Mouse (Mus musculus): ENCODE results near the gene Gm10491. TPM values are rescaled to one million over a fixed set of nuclear protein-coding genes. Genes with fewer than 3 reads are reported as not detected.
A peak's percentile ranks its signal among the peaks of the same experiment; 100 is the strongest.
"Not testable (repeated sequence)": the region's sequence is repeated elsewhere in the genome, so short reads cannot be mapped to it uniquely, and the experiment has no call there.

Gm10491 gene
- polyA plus RNA-seq, 1 experiment from 2014 or later: not detected

- peaks cover 68% of the 10 kb centered on the region for H3K27me3 ChIP-seq (replicated peaks)
- H3K9ac ChIP-seq: no peak within 1 kb of the TSS
- H3K4me3 ChIP-seq: no peak within 1 kb of the TSS
- 13% methylated on average over 40 of the region's 40 CpGs for WGBS (ENCODE audit: insufficient replicate concordance)
- H3K9me3 ChIP-seq (replicated peaks): no peaks in the 10 kb centered on the region
- no peaks in the 10 kb centered on the region for H3K36me3 ChIP-seq
- no peaks in the 10 kb centered on the region; the same call in 1 of the 2 replicates for H3K4me1 ChIP-seq
- 0 out of 2 replicates have a peak within 1 kb of the TSS, but pooled peaks have one; percentile 29 for H3K4me2 ChIP-seq
- H3K27ac ChIP-seq: no peak within 1 kb of the TSS
- no peak for ATAC-seq
These were observed 12.2 kb upstream of the Gm10491 start, which contains the start of gene Pcsk1n for GRCm38 (mm10) chrX:7919601-7920383. Pcsk1n (plus strand) TSS chrX:7919822.

DNA sequence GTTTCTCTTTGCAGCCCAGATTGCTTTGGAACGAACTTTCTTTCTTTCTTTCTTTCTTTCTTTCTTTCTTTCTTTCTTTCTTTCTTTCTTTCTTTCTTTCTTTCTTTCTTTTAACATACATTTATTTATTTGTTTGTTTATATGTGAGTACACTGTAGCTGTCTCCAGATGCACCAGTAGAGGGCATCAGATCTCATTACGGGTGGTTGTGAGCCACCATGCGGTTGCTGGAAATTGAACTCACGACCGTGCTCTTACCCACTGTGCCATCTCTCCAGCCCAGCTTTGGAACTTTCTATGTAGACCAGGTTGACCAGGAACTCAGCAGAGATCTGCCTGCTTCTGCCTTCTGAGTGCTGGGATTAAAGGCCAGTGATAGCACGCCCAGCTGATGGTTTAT lies 10.3 kb upstream of the Gm10491 start:
- H3K9ac ChIP-seq; ATAC-seq; H3K4me3 ChIP-seq; H3K36me3 ChIP-seq; H3K4me2 ChIP-seq; H3K4me1 ChIP-seq; H3K27ac ChIP-seq; H3K9me3 ChIP-seq (replicated peaks): not testable (repeated sequence)
- WGBS (ENCODE audit: insufficient replicate concordance): 47% methylated on average over 6 of the region's 6 CpGs
- peaks cover 49% of the 10 kb centered on the region for H3K27me3 ChIP-seq (replicated peaks)

DNA sequence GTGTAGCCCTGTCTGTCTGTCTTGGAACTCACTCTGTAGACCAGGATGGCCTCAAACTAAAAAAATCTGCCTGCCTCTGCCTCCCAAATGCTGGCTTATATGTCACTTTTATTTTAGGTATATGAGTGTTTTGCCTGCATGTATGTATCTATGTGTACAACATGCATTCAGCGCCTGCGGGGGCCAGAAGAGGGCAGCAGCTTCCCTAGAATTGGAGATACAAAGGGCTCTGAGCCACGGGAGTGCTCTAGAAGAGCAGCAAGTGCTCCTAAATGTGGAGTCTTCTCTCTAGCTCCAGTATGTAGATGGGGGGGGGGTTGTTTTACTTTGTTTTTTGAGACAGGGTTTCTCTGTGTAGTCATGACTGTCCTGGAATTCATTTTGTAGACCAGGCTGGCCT lies 8.0 kb upstream of the Gm10491 start:
- H3K4me3 ChIP-seq; H3K4me2 ChIP-seq; ATAC-seq; H3K4me1 ChIP-seq; H3K27ac ChIP-seq; H3K9ac ChIP-seq; H3K9me3 ChIP-seq (replicated peaks); H3K36me3 ChIP-seq: not testable (repeated sequence)
- peaks cover 26% of the 10 kb centered on the region for H3K27me3 ChIP-seq (replicated peaks)
- WGBS (ENCODE audit: insufficient replicate concordance): 16% methylated on average over 3 of the region's 3 CpGs

GRCm38 (mm10) chrX:7910473-7910872 lies 2.8 kb upstream of the Gm10491 start:
- H3K27me3 ChIP-seq (replicated peaks): no peaks in the 10 kb centered on the region
- ATAC-seq: no peak
- no peak overlapping the region for H3K4me3 ChIP-seq
- 0 out of 2 replicates have a peak, but pooled peaks cover 6% of the 10 kb centered on the region for H3K4me1 ChIP-seq
- no peak overlapping the region for H3K9ac ChIP-seq
- 60% methylated on average over 6 of the region's 6 CpGs for WGBS (ENCODE audit: insufficient replicate concordance)
- peaks cover 12% of the 10 kb centered on the region for H3K36me3 ChIP-seq
- H3K4me2 ChIP-seq: no peak overlapping the region
- no peak overlapping the region for H3K27ac ChIP-seq
- H3K9me3 ChIP-seq (replicated peaks): no peaks in the 10 kb centered on the region

DNA sequence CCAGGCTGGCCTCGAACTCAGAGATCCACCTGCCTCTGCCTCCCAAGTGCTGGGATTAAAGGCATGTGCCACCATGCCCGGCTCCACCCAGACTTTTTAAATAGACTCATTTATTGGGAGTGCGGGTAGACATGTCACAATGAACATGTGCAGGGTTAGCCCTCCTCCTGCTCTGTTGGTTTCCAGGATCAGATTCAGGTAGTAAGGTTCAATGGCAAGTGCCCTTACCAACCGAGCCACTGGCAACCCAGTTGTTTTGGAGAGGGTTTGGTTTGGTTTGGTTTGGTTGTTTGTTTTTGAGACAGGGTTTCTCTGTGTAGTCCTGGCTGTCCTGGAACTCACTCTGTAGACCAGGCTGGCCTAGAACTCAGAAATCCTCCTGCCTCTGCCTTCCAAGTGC lies 1.6 kb upstream of the Gm10491 start, which contains the start of gene Gm10490:
TSS of gene Gm10490 (plus strand) at position 301 of the 400 bp plus-strand sequence.
- WGBS (ENCODE audit: insufficient replicate concordance): 77% methylated on average over 4 of the region's 4 CpGs
- H3K9ac ChIP-seq; H3K4me3 ChIP-seq; H3K9me3 ChIP-seq (replicated peaks); ATAC-seq; H3K27ac ChIP-seq; H3K27me3 ChIP-seq (replicated peaks); H3K4me2 ChIP-seq; H3K4me1 ChIP-seq: not testable (repeated sequence)
- peaks cover 12% of the 10 kb centered on the region for H3K36me3 ChIP-seq

- Histone ChIP-seq H3K36me3 (peaks cover 18% of the 10 kb centered on the region), H3K9ac (no peak overlapping the region), H3K4me3 (no peak overlapping the region), H3K4me2 (no peak overlapping the region), H3K4me1 (peaks cover 10% of the 10 kb centered on the region; the same call in 1 of the 2 replicates), H3K27ac (no peak overlapping the region), H3K27me3 (replicated peaks) (no peaks in the 10 kb centered on the region), H3K9me3 (replicated peaks) (no peaks in the 10 kb centered on the region)
- ATAC-seq: no peak
- 80% methylated on average over 5 of the region's 5 CpGs for WGBS (ENCODE audit: insufficient replicate concordance)
These were observed 3.2 kb downstream of the Gm10491 start for GRCm38 (mm10) chrX:7904441-7904840.

- H3K9ac ChIP-seq: peak within 1 kb of the TSS; percentile 74
- H3K27me3 ChIP-seq (replicated peaks): no peaks in the 10 kb centered on the region
- H3K4me3 ChIP-seq: peak within 1 kb of the TSS; percentile 68
- H3K36me3 ChIP-seq: peaks cover 26% of the 10 kb centered on the region
- H3K27ac ChIP-seq: peak within 1 kb of the TSS; percentile 81
- H3K4me2 ChIP-seq: peak within 1 kb of the TSS; percentile 73
- H3K4me1 ChIP-seq: peaks cover 19% of the 10 kb centered on the region
- H3K9me3 ChIP-seq (replicated peaks): no peaks in the 10 kb centered on the region
- ATAC-seq: peak; percentile 98
- WGBS (ENCODE audit: insufficient replicate concordance): 8% methylated on average over 62 of the region's 62 CpGs
These were observed 8.5 kb downstream of the Gm10491 start, which contains the start of the genes Pqbp1 and Timm17b for GRCm38 (mm10) chrX:7898880-7899874. Pqbp1 (minus strand) TSS chrX:7899269. Timm17b (plus strand) TSS chrX:7899357.

DNA sequence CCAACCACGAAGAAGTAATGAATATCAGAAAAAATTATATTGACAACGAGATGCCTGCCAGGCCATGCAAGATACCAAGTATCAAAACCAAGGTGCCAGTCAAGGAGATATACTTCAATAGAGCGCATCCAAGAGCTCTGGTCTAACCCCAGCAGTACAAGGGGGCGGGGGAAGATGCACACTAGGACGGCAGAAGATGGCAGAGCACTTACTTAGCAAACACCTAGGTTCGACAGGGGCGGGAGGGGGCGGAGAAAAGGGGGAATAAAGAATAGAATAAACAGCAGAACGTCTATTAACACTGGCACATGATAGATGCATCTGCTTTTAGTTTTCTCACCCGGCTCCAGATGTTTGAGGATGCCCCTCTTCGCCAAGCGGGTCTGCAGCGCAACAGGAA lies 9.4 kb downstream of the Gm10491 start:
- no peak for ATAC-seq
- no peaks in the 10 kb centered on the region for H3K9me3 ChIP-seq (replicated peaks)
- peak overlapping the region; percentile 68 for H3K4me3 ChIP-seq
- 23% methylated on average over 13 of the region's 13 CpGs for WGBS (ENCODE audit: insufficient replicate concordance)
- peaks cover 36% of the 10 kb centered on the region for H3K36me3 ChIP-seq
- H3K27ac ChIP-seq: peak overlapping the region; percentile 81
- peak overlapping the region; percentile 74 for H3K9ac ChIP-seq
- peak overlapping the region; percentile 73 for H3K4me2 ChIP-seq
- no peaks in the 10 kb centered on the region for H3K27me3 ChIP-seq (replicated peaks)
- H3K4me1 ChIP-seq: peaks cover 19% of the 10 kb centered on the region

- peaks cover 21% of the 10 kb centered on the region for H3K4me1 ChIP-seq
- 5% methylated on average over 46 of the region's 49 CpGs for WGBS (ENCODE audit: insufficient replicate concordance)
- no peaks in the 10 kb centered on the region for H3K27me3 ChIP-seq (replicated peaks)
- H3K27ac ChIP-seq: peak within 1 kb of the TSS; percentile 76
- H3K4me2 ChIP-seq: peak within 1 kb of the TSS; percentile 74
- no peaks in the 10 kb centered on the region for H3K9me3 ChIP-seq (replicated peaks)
- H3K9ac ChIP-seq: peak within 1 kb of the TSS; percentile 65
- ATAC-seq: peak; percentile 92
- H3K36me3 ChIP-seq: peaks cover 6% of the 10 kb centered on the region; the same call in 1 of the 2 replicates
- peak within 1 kb of the TSS; percentile 74 for H3K4me3 ChIP-seq
These were observed 23.6 kb downstream of the Gm10491 start, which contains the start of gene Slc35a2 for GRCm38 (mm10) chrX:7883841-7884567. Slc35a2 (plus strand) TSS chrX:7884028.

GRCm38 (mm10) chrX:7879819-7880218 lies 27.8 kb downstream of the Gm10491 start:
- Histone ChIP-seq H3K9ac (no peak overlapping the region), H3K36me3 (peaks cover 11% of the 10 kb centered on the region), H3K4me3 (no peak overlapping the region), H3K4me2 (peak overlapping the region; percentile 89), H3K4me1 (peaks cover 28% of the 10 kb centered on the region), H3K9me3 (replicated peaks) (no peaks in the 10 kb centered on the region), H3K27me3 (replicated peaks) (no peaks in the 10 kb centered on the region), H3K27ac (no peak overlapping the region)
- no peak for ATAC-seq
- 5% methylated on average over 11 of the region's 11 CpGs for WGBS (ENCODE audit: insufficient replicate concordance)

DNA sequence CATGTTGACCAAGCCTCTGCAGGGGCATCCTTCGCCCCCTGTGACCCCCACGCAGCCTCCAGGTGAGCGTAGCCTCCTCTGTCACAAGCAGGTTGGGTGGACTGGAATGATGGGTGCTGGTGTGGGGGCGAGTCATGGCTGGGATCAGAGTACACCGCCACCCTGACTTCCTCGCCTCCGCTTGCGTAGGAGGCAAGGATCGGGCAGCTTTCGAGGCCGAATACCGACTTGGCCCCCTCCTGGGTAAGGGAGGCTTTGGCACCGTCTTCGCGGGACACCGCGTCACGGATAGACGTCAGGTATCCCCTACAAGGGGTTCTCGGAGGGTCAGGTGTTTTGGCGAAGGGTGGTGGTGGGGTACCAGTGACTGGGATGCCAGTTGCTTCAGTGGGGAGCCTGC lies 29.1 kb downstream of the Gm10491 start:
- Histone ChIP-seq H3K9ac (peak overlapping the region; percentile 57), H3K36me3 (peaks cover 25% of the 10 kb centered on the region), H3K9me3 (replicated peaks) (no peaks in the 10 kb centered on the region), H3K27ac (no peak overlapping the region), H3K4me2 (peak overlapping the region; percentile 89), H3K4me1 (peaks cover 25% of the 10 kb centered on the region), H3K27me3 (replicated peaks) (no peaks in the 10 kb centered on the region), H3K4me3 (peak overlapping the region; percentile 60)
- WGBS (ENCODE audit: insufficient replicate concordance): 19% methylated on average over 21 of the region's 21 CpGs
- no peak; the same call in 1 of the 2 replicates for ATAC-seq
